24 mouse cellular contexts compared by ENCODE assay signal in genomic region chr17:74981703-74982102, GRCm38 (mm10). TPM values are rescaled to one million over a fixed set of nuclear protein-coding genes. Genes with fewer than 3 reads are reported as not detected.
DNase-seq lines count a peak whose midpoint lies in the region; ATAC-seq and TF ChIP-seq lines count a peak whose summit lies in the region.
"Had no signal": no experiment of that assay in that cellular context is flagged by ENCODE, and none has a peak within 500 bp of the region (broad histone marks: within the 10 kb centered on the region; RNA-seq: fewer than 3 reads in every experiment).

No protein-coding gene starts in this region.

- H3K4me1 ChIP-seq in heart, adult 2 months (ENCODE audit: control insufficient read depth, insufficient read depth, low read length), result no peaks in the 10 kb centered on the region
- no peaks in the 10 kb centered on the region for H3K4me1 ChIP-seq in lung, embryonic 14.5 days (ENCODE audit: insufficient read depth)
- peaks cover 19 to 36% of the 10 kb centered on the region in 2 experiments for H3K4me1 ChIP-seq in CH12.LX (ENCODE audit: control insufficient read depth in 1 of 2, insufficient read depth in 2 of 2)
- H3K4me1 ChIP-seq: embryonic facial prominence, embryonic 15.5 days; forebrain, embryonic 13.5 days had no signal

- no peak for TF ChIP-seq CTCF in heart, adult 2 months (IDR thresholded peaks at IDR 0.05)
- TF ChIP-seq CTCF in lung, embryonic 14.5 days (IDR thresholded peaks at IDR 0.05; ENCODE audit: low read depth), result no peak
- TF ChIP-seq CTCF in CH12.LX (conservative IDR thresholded peaks at IDR 0.05 in 1 of 2, IDR thresholded peaks at IDR 0.05 in 1 of 2; ENCODE audit: low read depth in 2 of 2, low read length in 2 of 2), result peak in 1 of 2 experiments; percentile 56; a peak in 2 of 4 replicates

- dilution Hi-C loops in CH12.LX (cut with MboI; ENCODE audit: extremely low pct_ligation_motif_present, extremely low pct_unique_long_range_greater_than_20kb, low sequenced_read_pairs), result no loop called here

- in situ Hi-C loops in CH12.LX (cut with MboI; ENCODE audit: low pct_ligation_motif_present, low pct_unique_long_range_greater_than_20kb, low sequenced_read_pairs), result no loop called here

- no peak for ATAC-seq in lung, embryonic 14.5 days (ENCODE audit: insufficient read depth)
- ATAC-seq: CD4-positive, CD25-positive, alpha-beta regulatory T cell, adult 4 months; forebrain, embryonic 13.5 days; forebrain, embryonic 15.5 days; forebrain, postnatal 0 days had no signal

- 0 out of 2 replicates have a peak, but pooled peaks cover 4% of the 10 kb centered on the region for H3K9me3 ChIP-seq in lung, embryonic 14.5 days (ENCODE audit: low read depth, low read length)
- peaks cover 4% of the 10 kb centered on the region for H3K9me3 ChIP-seq in CH12.LX (replicated peaks; ENCODE audit: low read length)
- H3K9me3 ChIP-seq: embryonic facial prominence, embryonic 13.5 days; embryonic facial prominence, embryonic 15.5 days; forebrain, embryonic 13.5 days; forebrain, embryonic 15.5 days had no signal

- H3K27me3 ChIP-seq in heart, adult 2 months (ENCODE audit: control insufficient read depth, insufficient read depth, low read length), result no peaks in the 10 kb centered on the region
- no peaks in the 10 kb centered on the region for H3K27me3 ChIP-seq in lung, embryonic 14.5 days (ENCODE audit: insufficient read depth, low read length)
- no peaks in the 10 kb centered on the region for H3K27me3 ChIP-seq in CH12.LX (replicated peaks)
- H3K27me3 ChIP-seq: embryonic facial prominence, embryonic 13.5 days; embryonic facial prominence, embryonic 15.5 days; forebrain, embryonic 13.5 days; forebrain, embryonic 15.5 days had no signal

- H3K27ac ChIP-seq in heart, adult 2 months, result no peak overlapping the region
- H3K27ac ChIP-seq in lung, embryonic 14.5 days (ENCODE audit: low read depth), result no peak overlapping the region
- no peak overlapping the region for H3K27ac ChIP-seq in CH12.LX (ENCODE audit: insufficient read depth, low read depth)
- H3K27ac ChIP-seq: embryonic facial prominence, embryonic 13.5 days; embryonic facial prominence, embryonic 15.5 days; forebrain, embryonic 13.5 days; forebrain, embryonic 15.5 days had no signal

- TF ChIP-seq POLR2A in heart, adult 2 months (IDR thresholded peaks at IDR 0.05; ENCODE audit: insufficient read depth, low read depth, low read length), result no peak
- no peak for TF ChIP-seq POLR2A in CH12.LX (IDR thresholded peaks at IDR 0.05; ENCODE audit: low read depth, low read length)

- no peaks in the 10 kb centered on the region for H3K36me3 ChIP-seq in heart, adult 2 months (ENCODE audit: control insufficient read depth, insufficient read depth, low read length)
- H3K36me3 ChIP-seq in lung, embryonic 14.5 days (ENCODE audit: insufficient read depth), result no peaks in the 10 kb centered on the region
- H3K36me3 ChIP-seq in CH12.LX (replicated peaks in 1 of 2; ENCODE audit: control insufficient read depth in 1 of 2, insufficient read depth in 1 of 2, low read length in 1 of 2), result no peaks in the 10 kb centered on the region
- H3K36me3 ChIP-seq: embryonic facial prominence, embryonic 13.5 days; embryonic facial prominence, embryonic 15.5 days; forebrain, embryonic 15.5 days had no signal

- intact Hi-C loops in heart, adult 2 months (cut with DNase I), result no loop called here
- intact Hi-C loops in left cerebral cortex, postnatal 25 days (cut with DNase I), result no loop called here

- no peak overlapping the region for H3K4me3 ChIP-seq in heart, adult 2 months
- H3K4me3 ChIP-seq in lung, embryonic 14.5 days (ENCODE audit: low read depth, low read length), result no peak overlapping the region
- no peak overlapping the region for H3K4me3 ChIP-seq in CH12.LX (replicated peaks in 1 of 3; ENCODE audit: low read depth in 2 of 3, low read length in 2 of 3, poor library complexity in 1 of 3)
- H3K4me3 ChIP-seq: embryonic facial prominence, embryonic 13.5 days; embryonic facial prominence, embryonic 15.5 days; erythroblast, embryonic 14.5 days; forebrain, embryonic 13.5 days; forebrain, embryonic 15.5 days had no signal

- H3K4me2 ChIP-seq in lung, embryonic 14.5 days, result no peak overlapping the region
- H3K4me2 ChIP-seq in CH12.LX (ENCODE audit: insufficient read depth, low read depth, poor library complexity, severe bottlenecking), result no peak overlapping the region
- H3K4me2 ChIP-seq: embryonic facial prominence, embryonic 13.5 days; embryonic facial prominence, embryonic 15.5 days; forebrain, embryonic 13.5 days; forebrain, embryonic 15.5 days had no signal

- TF ChIP-seq EP300 in heart, adult 2 months (IDR thresholded peaks at IDR 0.05; ENCODE audit: insufficient read depth, low read depth, low read length), result no peak
- TF ChIP-seq EP300 in CH12.LX (IDR thresholded peaks at IDR 0.05; ENCODE audit: low read length), result no peak

- TF ChIP-seq RAD21 in CH12.LX (IDR thresholded peaks at IDR 0.05; ENCODE audit: low read depth, low read length), result peak; percentile 61

- 74% methylated on average over 5 of the region's 5 CpGs for WGBS in heart, adult 2 months
- WGBS in lung, embryonic 14.5 days, result 40% methylated on average over 5 of the region's 5 CpGs

- peak; percentile 55 for DNase-seq in heart, adult 11 months
- no peak for DNase-seq in heart, adult 2 months
- peak; percentile 27 for DNase-seq in lung, embryonic 14.5 days
- no peak for DNase-seq in lung, adult 18-20 months
- DNase-seq in CH12.LX (ENCODE audit: extremely low read depth), result no peak
- no peak for DNase-seq in left cerebral cortex, postnatal 25 days (ENCODE audit: low spot score in 2 of 2)
- DNase-seq: adrenal gland, adult 2 months; adrenal gland, postnatal 10 days; adrenal gland, postnatal 25 days; B cell, adult 2 months; cerebellum, adult 11 months; cerebellum, adult 18-20 months; cerebellum, adult 8-10 months; cerebellum, adult 9-11 months; cerebellum, postnatal 14 days; cerebellum, postnatal 36 days; embryo, embryonic 11 days; forebrain, postnatal 0 days had no signal

- H3K79me2 ChIP-seq in heart, adult 2 months (replicated peaks; ENCODE audit: control insufficient read depth, insufficient read depth, low read length), result no peaks in the 10 kb centered on the region
- no peaks in the 10 kb centered on the region for H3K79me2 ChIP-seq in CH12.LX (replicated peaks; ENCODE audit: control insufficient read depth, extremely low read depth, insufficient read depth, poor library complexity, severe bottlenecking)

- H3K9ac ChIP-seq in heart, adult 2 months (ENCODE audit: low read depth, low read length), result no peak overlapping the region
- no peak overlapping the region for H3K9ac ChIP-seq in lung, embryonic 14.5 days
- H3K9ac ChIP-seq in CH12.LX (ENCODE audit: insufficient read depth, low read depth), result no peak overlapping the region
- H3K9ac ChIP-seq: embryonic facial prominence, embryonic 13.5 days; embryonic facial prominence, embryonic 15.5 days; forebrain, embryonic 13.5 days; forebrain, embryonic 15.5 days; forebrain, postnatal 0 days had no signal

TF ChIP-seq in CH12.LX, 34 proteins besides CTCF, POLR2A, EP300 and RAD21:
- TF ChIP-seq ZMIZ1 (IDR thresholded peaks at IDR 0.05; ENCODE audit: low read depth, low read length) (no peak), CHD2 (IDR thresholded peaks at IDR 0.05; ENCODE audit: low read length) (no peak), SIN3A (IDR thresholded peaks at IDR 0.05; ENCODE audit: low read length) (no peak), IRF4 (IDR thresholded peaks at IDR 0.05; ENCODE audit: low read depth, low read length) (no peak), ELF1 (IDR thresholded peaks at IDR 0.05; ENCODE audit: low read depth, low read length) (no peak), ZC3H11A (IDR thresholded peaks at IDR 0.05; ENCODE audit: low read depth, low read length) (no peak), SMC3 (IDR thresholded peaks at IDR 0.05; ENCODE audit: low read depth, low read length) (peak; percentile 44), MAZ (IDR thresholded peaks at IDR 0.05; ENCODE audit: low read depth, low read length) (no peak)

RNA-seq across cellular contexts. Expression of gene Ltbp1, which starts 23.7 kb away (rescaled TPM):
- total RNA-seq in heart, adult 2 months (2021), result 10 to 100 TPM; 39.9 to 40.4 TPM
- 17.2 and 27.9 TPM in 2 replicates for polyA plus RNA-seq in heart, adult 2 months (2012; rRNA removed)
- 32.9 and 33.8 TPM in 2 replicates for polyA plus RNA-seq in lung, embryonic 14.5 days (2014; fragmentation: Nextera tagmentation; extraction: Ambion mirVana)
- total RNA-seq in CH12.LX (2012; rRNA removed) (0.92 and 2.5 TPM in 2 replicates), CH12.LX (2014; rRNA removed) (2.3 TPM in 2 replicates)
- polyA plus RNA-seq in CH12.LX (2012; ENCODE audit: insufficient read length, low read depth), result 6.4 and 7.0 TPM in 2 replicates
- 1 to 10 TPM; 8.9 to 9.1 TPM for total RNA-seq in left cerebral cortex, postnatal 25 days (2021)

Comparison
In these comparisons a context has a peak if more than half of its experiments do, and no peak if none do; other contexts are left out.
1. DNase-seq: peak in heart, adult 11 months (single experiment) and lung, embryonic 14.5 days (single experiment); none in heart, adult 2 months (0 of 2), lung, adult 18-20 months (0 of 2), CH12.LX (single experiment) and left cerebral cortex, postnatal 25 days (0 of 2).
2. RNA of gene Ltbp1, which starts 23.7 kb away (total RNA-seq): 39.9 to 40.4 TPM in heart, adult 2 months; 8.9 to 9.1 TPM in left cerebral cortex, postnatal 25 days and 0.92 to 2.5 TPM in CH12.LX; every median in the first group is over 4 times any median in the second.